Mouse (Mus musculus) lung, postnatal 0 days (tissue): ENCODE measurements around the gene Nxt1.

Experiments used
- CTCF ChIP-seq: IDR thresholded peaks from 2 replicates; pipeline ENCODE4 v1.5.1; 2016; ENCODE audit warnings: antibody characterized with exemption, mild to moderate bottlenecking
- EP300 ChIP-seq: IDR thresholded peaks from 2 replicates; pipeline ENCODE4 v1.6.1; 2016; ENCODE audit warnings: antibody characterized with exemption, mild to moderate bottlenecking, control low read depth

DNA sequence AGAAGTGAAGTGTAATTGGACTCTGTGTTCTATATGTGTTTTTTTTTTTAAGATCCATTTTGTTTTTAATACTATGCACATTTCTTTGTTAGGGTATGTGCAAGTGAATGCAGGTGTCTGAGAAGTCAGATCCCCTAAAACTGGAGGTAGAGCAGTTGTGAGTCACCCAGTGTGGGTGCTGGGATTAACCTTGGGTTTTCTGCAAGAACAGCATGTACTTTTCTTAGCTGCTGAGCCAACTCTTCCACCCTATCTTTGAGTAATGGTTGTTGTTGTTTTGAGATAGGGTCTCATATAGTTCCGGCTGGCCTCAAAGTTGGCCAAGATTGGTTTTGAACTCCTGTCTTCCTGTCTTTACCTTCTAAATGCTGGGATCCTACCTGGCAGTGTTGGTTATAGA lies 10.6 kb downstream of the Nxt1 start:
- TF ChIP-seq CTCF (no peak), EP300 (no peak)
